12 mouse cellular contexts compared by ENCODE assay signal in genomic region chr4:141541851-141542250, GRCm38 (mm10). TPM values are rescaled to one million over a fixed set of nuclear protein-coding genes. Genes with fewer than 3 reads are reported as not detected.
DNase-seq lines count a peak whose midpoint lies in the region; ATAC-seq and TF ChIP-seq lines count a peak whose summit lies in the region.
"Had no signal": no experiment of that assay in that cellular context is flagged by ENCODE, and none has a peak within 500 bp of the region (broad histone marks: within the 10 kb centered on the region; RNA-seq: fewer than 3 reads in every experiment).

No protein-coding gene starts in this region.

- peaks cover 25% of the 10 kb centered on the region for H3K4me1 ChIP-seq in hindbrain, embryonic 12.5 days
- H3K4me1 ChIP-seq in midbrain, embryonic 12.5 days: peaks cover 37% of the 10 kb centered on the region
- H3K4me1 ChIP-seq in stomach, postnatal 0 days (replicated peaks; ENCODE audit: control insufficient read depth, insufficient read depth): no peaks in the 10 kb centered on the region; the same call in 1 of the 2 replicates
- peaks cover 7% of the 10 kb centered on the region for H3K4me1 ChIP-seq in thymus, adult 2 months (replicated peaks; ENCODE audit: control insufficient read depth, insufficient read depth, low read length)

- DNase-seq in embryo, embryonic 10 days (ENCODE audit: low spot score): peak; percentile 63
- no peak for DNase-seq in embryo, embryonic 9.5 days (ENCODE audit: extremely low spot score)
- DNase-seq in MN1 (ENCODE audit: low spot score): peak; percentile 39
- no peak for DNase-seq in stomach, postnatal 0 days (ENCODE audit: low spot score)
- no peak for DNase-seq in thymus, adult 2 months
- no peak for DNase-seq in thymus, postnatal 10 days (ENCODE audit: low spot score in 2 of 2)
- DNase-seq: B cell, adult 2 months; gastrocnemius, postnatal 36 days had no signal

- no peak for TF ChIP-seq EP300 in stomach, postnatal 0 days (optimal IDR thresholded peaks at IDR 0.05)

- no peaks in the 10 kb centered on the region for H3K36me3 ChIP-seq in hindbrain, embryonic 12.5 days
- no peaks in the 10 kb centered on the region for H3K36me3 ChIP-seq in midbrain, embryonic 12.5 days
- H3K36me3 ChIP-seq in stomach, postnatal 0 days (ENCODE audit: control insufficient read depth, insufficient read depth, low read length): no peaks in the 10 kb centered on the region
- H3K36me3 ChIP-seq in thymus, adult 2 months (ENCODE audit: control insufficient read depth, insufficient read depth, low read length): no peaks in the 10 kb centered on the region
- H3K36me3 ChIP-seq: embryonic facial prominence, embryonic 13.5 days had no signal

- 22% methylated on average over 7 of the region's 7 CpGs for WGBS in hindbrain, embryonic 12.5 days
- WGBS in midbrain, embryonic 12.5 days: 16% methylated on average over 7 of the region's 7 CpGs
- 65% methylated on average over 7 of the region's 7 CpGs for WGBS in stomach, postnatal 0 days
- 93% methylated on average over 7 of the region's 7 CpGs for WGBS in thymus, adult 2 months

- H3K9ac ChIP-seq in hindbrain, embryonic 12.5 days: no peak overlapping the region
- no peak overlapping the region for H3K9ac ChIP-seq in midbrain, embryonic 12.5 days (replicated peaks)
- H3K9ac ChIP-seq in stomach, postnatal 0 days (ENCODE audit: low read length): no peak overlapping the region
- H3K9ac ChIP-seq: embryonic facial prominence, embryonic 13.5 days had no signal

- 0 out of 2 replicates have a peak overlapping the region, but pooled peaks have one; percentile 0 for H3K4me2 ChIP-seq in hindbrain, embryonic 12.5 days (replicated peaks)
- 0 out of 2 replicates have a peak overlapping the region, but pooled peaks have one; percentile 9 for H3K4me2 ChIP-seq in midbrain, embryonic 12.5 days (replicated peaks)
- H3K4me2 ChIP-seq in stomach, postnatal 0 days (replicated peaks; ENCODE audit: low read depth): no peak overlapping the region
- H3K4me2 ChIP-seq: embryonic facial prominence, embryonic 13.5 days; liver, embryonic 11.5 days had no signal

- ATAC-seq in hindbrain, embryonic 12.5 days (ENCODE audit: low FRiP score): no peak
- no peak for ATAC-seq in midbrain, embryonic 12.5 days (ENCODE audit: low FRiP score, low read depth)
- ATAC-seq in stomach, postnatal 0 days (ENCODE audit: low FRiP score, low TSS enrichment): no peak

- no peak for TF ChIP-seq CTCF in stomach, postnatal 0 days (IDR thresholded peaks at IDR 0.05; ENCODE audit: low read depth)
- no peak for TF ChIP-seq CTCF in thymus, adult 2 months (IDR thresholded peaks at IDR 0.05; ENCODE audit: borderline replicate concordance, control insufficient read depth, extremely low read depth, insufficient read depth, low read length, poor library complexity)

- no peaks in the 10 kb centered on the region for H3K27me3 ChIP-seq in hindbrain, embryonic 12.5 days
- no peaks in the 10 kb centered on the region for H3K27me3 ChIP-seq in midbrain, embryonic 12.5 days
- H3K27me3 ChIP-seq in stomach, postnatal 0 days (ENCODE audit: control insufficient read depth, insufficient read depth, low read length): no peaks in the 10 kb centered on the region
- H3K27me3 ChIP-seq in thymus, adult 2 months (ENCODE audit: control insufficient read depth, insufficient read depth, low read length): no peaks in the 10 kb centered on the region
- H3K27me3 ChIP-seq: embryonic facial prominence, embryonic 13.5 days had no signal

- peak overlapping the region; percentile 52 for H3K27ac ChIP-seq in hindbrain, embryonic 12.5 days
- peak overlapping the region; percentile 11 for H3K27ac ChIP-seq in midbrain, embryonic 12.5 days (replicated peaks)
- no peak overlapping the region for H3K27ac ChIP-seq in stomach, postnatal 0 days (replicated peaks)
- no peak overlapping the region for H3K27ac ChIP-seq in thymus, adult 2 months (ENCODE audit: control insufficient read depth, insufficient read depth, low read length)
- H3K27ac ChIP-seq: embryonic facial prominence, embryonic 13.5 days had no signal

- no peak overlapping the region for H3K4me3 ChIP-seq in hindbrain, embryonic 12.5 days
- H3K4me3 ChIP-seq in midbrain, embryonic 12.5 days: no peak overlapping the region
- H3K4me3 ChIP-seq in stomach, postnatal 0 days (ENCODE audit: low read depth, low read length): no peak overlapping the region
- no peak overlapping the region for H3K4me3 ChIP-seq in thymus, adult 2 months (ENCODE audit: control insufficient read depth, insufficient read depth, low read length)
- H3K4me3 ChIP-seq: embryonic facial prominence, embryonic 13.5 days had no signal

- no peak for TF ChIP-seq POLR2A in thymus, adult 2 months (IDR thresholded peaks at IDR 0.05; ENCODE audit: control insufficient read depth, extremely low read depth, insufficient read depth, low read length, poor library complexity)

- no peaks in the 10 kb centered on the region for H3K9me3 ChIP-seq in hindbrain, embryonic 12.5 days (replicated peaks)
- H3K9me3 ChIP-seq in midbrain, embryonic 12.5 days: no peaks in the 10 kb centered on the region
- H3K9me3 ChIP-seq in stomach, postnatal 0 days (ENCODE audit: control insufficient read depth, low read length): no peaks in the 10 kb centered on the region
- H3K9me3 ChIP-seq: embryonic facial prominence, embryonic 13.5 days had no signal

RNA-seq across cellular contexts. Expression of gene Spen, which starts 3.5 kb away (rescaled TPM):
- 21.7 and 23.7 TPM in 2 replicates for polyA plus RNA-seq in hindbrain, embryonic 12.5 days (2016; fragmentation: Nextera tagmentation; extraction: Ambion mirVana)
- polyA plus RNA-seq in midbrain, embryonic 12.5 days (2016; fragmentation: Nextera tagmentation; extraction: Ambion mirVana): 22.2 and 24.2 TPM in 2 replicates
- polyA plus RNA-seq in stomach, postnatal 0 days (2015; fragmentation: Nextera tagmentation; extraction: Ambion mirVana): 2.9 and 3.2 TPM in 2 replicates
- polyA plus RNA-seq in thymus, adult 2 months (2012; rRNA removed): 63.4 and 84.1 TPM in 2 replicates

Comparison
In these comparisons a context has a peak if more than half of its experiments do, and no peak if none do; other contexts are left out.
1. DNase-seq: peak in embryo, embryonic 10 days (single experiment) and MN1 (single experiment); none in embryo, embryonic 9.5 days (single experiment), stomach, postnatal 0 days (single experiment), thymus, adult 2 months (single experiment) and thymus, postnatal 10 days (0 of 2).
2. H3K27ac ChIP-seq: peak in hindbrain, embryonic 12.5 days (single experiment) and midbrain, embryonic 12.5 days (single experiment); none in stomach, postnatal 0 days (single experiment) and thymus, adult 2 months (single experiment).